Mouse (Mus musculus): ENCODE results near the gene Gm29423. TPM values are rescaled to one million over a fixed set of nuclear protein-coding genes. Genes with fewer than 3 reads are reported as not detected.

Gm29423 gene
- polyA plus RNA-seq (2017; shearing (Covaris generic)), result not detected

DNA sequence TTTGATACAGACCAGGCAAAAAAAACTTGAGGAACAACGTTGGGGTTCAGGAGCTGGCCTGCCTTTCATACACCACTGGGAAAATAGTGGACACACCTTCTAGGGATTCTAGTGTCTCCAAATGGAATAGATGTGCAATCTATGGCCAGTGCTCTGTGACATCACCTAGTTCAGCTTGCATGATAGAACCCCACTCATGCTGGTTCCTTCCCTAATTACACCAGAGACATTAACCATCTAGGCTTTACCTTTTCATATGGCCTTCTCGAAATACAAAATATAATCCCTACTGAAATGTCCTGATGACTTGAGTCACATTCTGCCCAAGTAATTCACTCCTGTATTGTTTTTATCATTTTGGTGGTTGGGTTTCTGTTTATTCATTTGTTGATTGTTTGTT lies at the start of gene Gm29423, which contains the start of gene Gm29644:
TSS of gene Gm29423 (minus strand) at position 101 of the 400 bp plus-strand sequence.
TSS of gene Gm29644 (minus strand) at position 157 of the 400 bp plus-strand sequence.

DNA sequence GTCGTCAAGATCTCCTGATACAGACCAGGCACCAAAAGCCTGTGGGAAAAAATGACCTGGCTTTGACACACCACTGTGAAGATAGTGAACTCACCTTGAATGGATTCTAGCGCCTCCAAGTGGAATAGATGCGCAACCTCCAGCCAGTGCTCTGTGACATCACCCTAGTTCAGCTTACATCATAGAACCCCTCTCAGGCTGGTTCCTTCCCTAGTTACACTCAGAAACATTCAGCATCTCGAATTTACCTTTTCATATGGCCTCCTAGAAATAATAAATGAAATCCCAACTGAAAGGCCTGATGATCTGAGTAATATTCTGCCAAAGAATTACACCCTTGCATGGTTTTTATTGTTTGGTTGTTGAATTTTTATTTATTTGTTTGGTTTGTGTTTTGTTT lies 29.5 kb downstream of the Gm29423 start, which contains the start of gene Gm21118:
TSS of gene Gm21118 (minus strand) at position 101 of the 400 bp plus-strand sequence.

Other genes with a start within 250 kb of the Gm29423 start
- not detected for gene Gm21118, start 29.6 kb downstream of the Gm29423 start, polyA plus RNA-seq (2017; shearing (Covaris generic))
- not detected for gene Gm29644, start 56 bp upstream of the Gm29423 start, polyA plus RNA-seq (2017; shearing (Covaris generic))
- gene Gm20888, start 138.6 kb upstream of the Gm29423 start, polyA plus RNA-seq (2017; shearing (Covaris generic)), result not detected

All from naive thymus-derived CD4-positive, alpha-beta T cell, adult 5 months (primary cell).